Mouse (Mus musculus) myocyte (in vitro differentiated cells): ENCODE measurements around the gene Hadhb. TPM values are rescaled to one million over a fixed set of nuclear protein-coding genes. Genes with fewer than 3 reads are reported as not detected.

Experiments used
- H3K27me3 ChIP-seq: one replicate; pipeline ENCODE4 v1.6.1; 2011; ENCODE audit not compliant: control insufficient read depth, insufficient read depth, insufficient read length
- H3K36me3 ChIP-seq: one replicate; pipeline ENCODE4 v1.6.1; 2011; ENCODE audit not compliant: control insufficient read depth, insufficient read depth
- H3K4me2 ChIP-seq: one replicate; pipeline ENCODE4 v1.6.1; 2011; ENCODE audit warnings: low read depth, control low read depth
- H3K4me3 ChIP-seq: one replicate; pipeline ENCODE4 v1.5.1; 2011; ENCODE audit warnings: mild to moderate bottlenecking, control low read depth, moderate library complexity
- H3K79me2 ChIP-seq: one replicate; pipeline ENCODE4 v1.6.1; 2011; ENCODE audit not compliant: control insufficient read depth, insufficient read depth
- H3ac ChIP-seq: one replicate; pipeline ENCODE4 v1.6.1; 2011; ENCODE audit not compliant: control insufficient read depth, insufficient read length
- CEBPB ChIP-seq: IDR thresholded peaks from 2 replicates; pipeline ENCODE4 v1.6.1; 2011; ENCODE audit warnings: mild to moderate bottlenecking, moderate library complexity; ENCODE audit not compliant: poor library complexity, insufficient read depth, severe bottlenecking
- E2F4 ChIP-seq: IDR thresholded peaks from one replicate; pipeline ENCODE4 v1.6.1; 2011; ENCODE audit warnings: mild to moderate bottlenecking, control low read depth, moderate library complexity; ENCODE audit not compliant: insufficient read depth
- MAX ChIP-seq: IDR thresholded peaks from one replicate; pipeline ENCODE4 v1.6.1; 2011; ENCODE audit warnings: low read depth, mild to moderate bottlenecking, control low read depth
- MYOD1 ChIP-seq, 3 experiments: IDR thresholded peaks; one replicate each; pipeline ENCODE4 v1.6.1; 2011; ENCODE audit warnings: control low read depth in 2 of 3, low read depth in 2 of 3, mild to moderate bottlenecking in 2 of 3, moderate library complexity in 1 of 3; ENCODE audit not compliant: insufficient read length in 2 of 3, control insufficient read depth in 1 of 3
- MYOG ChIP-seq, 3 experiments: IDR thresholded peaks; one replicate each; pipeline ENCODE4 v1.6.1; 2011; ENCODE audit warnings: control low read depth in 2 of 3, low read depth in 2 of 3, mild to moderate bottlenecking in 2 of 3; ENCODE audit not compliant: insufficient read length in 2 of 3, control insufficient read depth in 1 of 3, insufficient read depth in 1 of 3
- POLR2A ChIP-seq: IDR thresholded peaks from one replicate; pipeline ENCODE4 v1.6.1; 2011; ENCODE audit warnings: low read depth, mild to moderate bottlenecking, control low read depth, moderate library complexity; ENCODE audit not compliant: insufficient read length
- POLR2AphosphoS2 ChIP-seq: IDR thresholded peaks from one replicate; pipeline ENCODE4 v1.6.1; 2011; ENCODE audit warnings: low read depth, control low read depth; ENCODE audit not compliant: insufficient read length
- REST ChIP-seq: IDR thresholded peaks from one replicate; pipeline ENCODE4 v1.6.1; 2011; ENCODE audit warnings: mild to moderate bottlenecking, control low read depth, moderate library complexity; ENCODE audit not compliant: insufficient read depth, insufficient read length
- SRF ChIP-seq: IDR thresholded peaks from one replicate; pipeline ENCODE4 v1.6.1; 2011; ENCODE audit warnings: low read depth; ENCODE audit not compliant: control insufficient read depth, insufficient read length
- TCF12 ChIP-seq: IDR thresholded peaks from one replicate; pipeline ENCODE4 v1.6.1; 2011; ENCODE audit warnings: mild to moderate bottlenecking, control low read depth; ENCODE audit not compliant: poor library complexity, insufficient read depth, severe bottlenecking
- TCF3 ChIP-seq: IDR thresholded peaks from one replicate; pipeline ENCODE4 v1.6.1; 2011; ENCODE audit warnings: low read depth, control low read depth; ENCODE audit not compliant: insufficient read length
- USF1 ChIP-seq: IDR thresholded peaks from one replicate; pipeline ENCODE4 v1.6.1; 2011; ENCODE audit warnings: low read depth, mild to moderate bottlenecking, control low read depth, moderate library complexity
- polyA plus RNA-seq: library from polyadenylated mRNA; unstranded; fragments of >200 nt; fragmentation: generic; extraction: Trizol; gene quantifications from one replicate; pipeline ENCODE4 v1.2.1, GENCODE M21; 2012; ENCODE audit warnings: missing spikeins

The Hadhb gene
- polyA plus RNA-seq, 1 experiment, result 52.3 TPM

GRCm38 (mm10) chr5:30138193-30138592 is 16.9 kb upstream of the Hadhb start:
- Histone ChIP-seq H3K27me3 (no peaks in the 10 kb centered on the region), H3K4me3 (no peak overlapping the region), H3K36me3 (peaks cover 42% of the 10 kb centered on the region), H3K4me2 (no peak overlapping the region), H3ac (no peak overlapping the region), H3K79me2 (no peaks in the 10 kb centered on the region)
- TF ChIP-seq MYOD1 (IDR thresholded peaks at IDR 0.05; ENCODE audit: control insufficient read depth in 1 of 3, insufficient read length in 2 of 3, low read depth in 2 of 3), result no peak
- no peak for TF ChIP-seq POLR2AphosphoS2
- TF ChIP-seq MYOG (IDR thresholded peaks at IDR 0.05; ENCODE audit: control insufficient read depth in 1 of 3, insufficient read depth in 1 of 3, insufficient read length in 2 of 3, low read depth in 2 of 3), result no peak
- TF ChIP-seq POLR2A, result no peak
- TF ChIP-seq SRF, result no peak
- no peak for TF ChIP-seq TCF12
- no peak for TF ChIP-seq USF1
- no peak for TF ChIP-seq E2F4
- no peak for TF ChIP-seq CEBPB
- no peak for TF ChIP-seq REST

GRCm38 (mm10) chr5:30146526-30146925 is 8.5 kb upstream of the Hadhb start:
- peaks cover 26% of the 10 kb centered on the region for H3K79me2 ChIP-seq
- no peak overlapping the region for H3ac ChIP-seq
- no peak overlapping the region for H3K4me3 ChIP-seq
- peaks cover 44% of the 10 kb centered on the region for H3K36me3 ChIP-seq
- H3K27me3 ChIP-seq, result no peaks in the 10 kb centered on the region
- H3K4me2 ChIP-seq, result no peak overlapping the region
- TF ChIP-seq MAX, result no peak
- TF ChIP-seq REST, result no peak
- no peak for TF ChIP-seq POLR2A
- no peak for TF ChIP-seq CEBPB
- no peak for TF ChIP-seq POLR2AphosphoS2
- TF ChIP-seq MYOD1 (IDR thresholded peaks at IDR 0.05; ENCODE audit: control insufficient read depth in 1 of 3, insufficient read length in 2 of 3, low read depth in 2 of 3), result no peak

GRCm38 (mm10) chr5:30148133-30148920 is 6.7 kb upstream of the Hadhb start:
- H3K4me3 ChIP-seq, result no peak overlapping the region
- TF ChIP-seq MYOD1 (IDR thresholded peaks at IDR 0.05; ENCODE audit: control insufficient read depth in 1 of 3, insufficient read length in 2 of 3, low read depth in 2 of 3) (no peak), USF1 (no peak), REST (no peak), CEBPB (no peak), POLR2AphosphoS2 (no peak), POLR2A (no peak), MYOG (IDR thresholded peaks at IDR 0.05; ENCODE audit: control insufficient read depth in 1 of 3, insufficient read depth in 1 of 3, insufficient read length in 2 of 3, low read depth in 2 of 3) (no peak), TCF12 (no peak), MAX (no peak)
- peaks cover 32% of the 10 kb centered on the region for H3K36me3 ChIP-seq

GRCm38 (mm10) chr5:30152007-30152406 is 3.0 kb upstream of the Hadhb start:
- Histone ChIP-seq H3ac (no peak overlapping the region), H3K27me3 (no peaks in the 10 kb centered on the region), H3K36me3 (peaks cover 3% of the 10 kb centered on the region), H3K4me3 (no peak overlapping the region), H3K79me2 (peaks cover 72% of the 10 kb centered on the region), H3K4me2 (no peak overlapping the region)
- no peak for TF ChIP-seq REST
- TF ChIP-seq TCF12, result no peak
- TF ChIP-seq POLR2AphosphoS2, result no peak
- TF ChIP-seq MAX, result no peak
- no peak for TF ChIP-seq SRF
- TF ChIP-seq MYOD1 (IDR thresholded peaks at IDR 0.05; ENCODE audit: control insufficient read depth in 1 of 3, insufficient read length in 2 of 3, low read depth in 2 of 3), result no peak
- no peak for TF ChIP-seq MYOG (IDR thresholded peaks at IDR 0.05; ENCODE audit: control insufficient read depth in 1 of 3, insufficient read depth in 1 of 3, insufficient read length in 2 of 3, low read depth in 2 of 3)
- no peak for TF ChIP-seq USF1
- TF ChIP-seq POLR2A, result no peak
- no peak for TF ChIP-seq CEBPB
- TF ChIP-seq E2F4, result no peak
- no peak for TF ChIP-seq TCF3

More at GRCm38 (mm10) chr5:30148133-30148920, 6.7 kb upstream of the Hadhb start:
- peaks cover 44% of the 10 kb centered on the region for H3K79me2 ChIP-seq
- no peak overlapping the region for H3ac ChIP-seq
- H3K4me2 ChIP-seq, result no peak overlapping the region
- H3K27me3 ChIP-seq, result no peaks in the 10 kb centered on the region

GRCm38 (mm10) chr5:30152413-30152812 is 2.6 kb upstream of the Hadhb start:
- H3K4me3 ChIP-seq, result no peak overlapping the region
- no peaks in the 10 kb centered on the region for H3K36me3 ChIP-seq
- H3ac ChIP-seq, result no peak overlapping the region
- H3K4me2 ChIP-seq, result no peak overlapping the region
- TF ChIP-seq USF1, result no peak
- H3K79me2 ChIP-seq, result peaks cover 76% of the 10 kb centered on the region
- no peaks in the 10 kb centered on the region for H3K27me3 ChIP-seq
